Mouse (Mus musculus): ENCODE measurements around the gene Lce1a1.
A peak's percentile ranks its signal among the peaks of the same experiment; 100 is the strongest.
"Not testable (repeated sequence)": the region's sequence is repeated elsewhere in the genome, so short reads cannot be mapped to it uniquely, and the experiment has no call there.

Lce1a1 gene

GRCm38 (mm10) chr3:92648207-92648606, at the start of gene Lce1a1:
Gene Lce1a1, minus strand, starts transcription at chr3:92648307.
- no peak for DNase-seq (ENCODE audit: low read depth, low spot score)

GRCm38 (mm10) chr3:92694613-92695012, 46.5 kb upstream of the Lce1a1 start:
- no peak for DNase-seq (ENCODE audit: low read depth, low spot score)

DNA sequence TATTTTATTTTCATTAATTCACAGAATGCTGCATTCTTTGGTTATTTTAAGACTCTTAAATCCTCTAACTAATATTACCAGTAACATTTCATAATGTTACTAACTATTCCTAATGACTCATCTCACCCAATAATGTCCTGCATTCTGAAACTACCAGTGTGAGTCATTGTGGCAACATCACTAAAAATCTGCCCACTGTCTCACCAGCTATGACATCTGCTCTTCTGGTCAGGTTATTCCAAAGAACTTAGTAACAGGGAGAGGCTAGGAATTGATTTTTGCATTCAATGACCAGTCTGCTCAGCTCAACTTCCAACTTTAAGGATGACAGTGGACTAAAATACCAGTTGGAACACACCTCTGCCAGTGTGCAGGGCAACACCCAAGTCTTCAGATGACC, 43.6 kb upstream of the Lce1a1 start:
- no peak for DNase-seq (ENCODE audit: low read depth, low spot score)

DNA sequence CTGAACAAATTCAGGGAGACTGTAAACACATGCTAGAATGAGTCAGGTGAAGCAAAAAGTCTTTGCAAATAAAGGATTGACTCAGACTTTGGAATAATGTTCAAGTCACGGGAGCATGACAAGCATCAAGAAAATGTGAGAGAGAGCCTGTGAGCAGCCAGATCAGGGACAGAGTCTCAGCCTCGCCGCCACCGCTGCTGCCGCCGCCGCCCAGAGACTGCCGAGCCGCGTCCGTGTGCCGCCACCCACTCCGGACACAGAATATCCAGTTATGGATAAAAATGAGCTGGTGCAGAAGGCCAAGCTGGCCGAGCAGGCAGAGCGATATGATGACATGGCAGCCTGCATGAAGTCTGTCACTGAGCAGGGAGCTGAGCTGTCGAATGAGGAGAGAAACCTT, 41.0 kb upstream of the Lce1a1 start:
- not testable (repeated sequence) for DNase-seq (ENCODE audit: low read depth, low spot score)

DNA sequence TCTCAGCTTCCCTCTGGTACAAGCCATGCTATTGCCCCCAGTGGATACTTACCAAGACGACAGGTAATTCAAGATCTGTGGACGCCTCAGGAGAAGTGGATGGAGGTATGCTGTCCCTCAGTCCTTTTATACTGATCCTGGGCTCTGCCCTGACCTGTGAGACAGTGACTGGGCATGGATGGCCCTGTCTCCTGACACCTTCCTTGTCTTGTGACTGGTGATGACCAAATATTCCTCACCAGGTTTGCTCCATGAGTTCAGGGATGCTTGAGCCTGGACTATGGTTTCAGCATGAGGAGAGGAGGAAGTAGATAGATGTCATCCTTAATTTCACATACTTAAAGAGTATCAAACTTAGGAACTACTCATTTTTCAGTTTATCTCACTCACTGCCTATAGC, 39.0 kb upstream of the Lce1a1 start, which contains the start of gene Lce1d:
TSS of gene Lce1d (minus strand) at position 101 of the 400 bp plus-strand sequence.
- DNase-seq (ENCODE audit: low read depth, low spot score) = no peak

DNA sequence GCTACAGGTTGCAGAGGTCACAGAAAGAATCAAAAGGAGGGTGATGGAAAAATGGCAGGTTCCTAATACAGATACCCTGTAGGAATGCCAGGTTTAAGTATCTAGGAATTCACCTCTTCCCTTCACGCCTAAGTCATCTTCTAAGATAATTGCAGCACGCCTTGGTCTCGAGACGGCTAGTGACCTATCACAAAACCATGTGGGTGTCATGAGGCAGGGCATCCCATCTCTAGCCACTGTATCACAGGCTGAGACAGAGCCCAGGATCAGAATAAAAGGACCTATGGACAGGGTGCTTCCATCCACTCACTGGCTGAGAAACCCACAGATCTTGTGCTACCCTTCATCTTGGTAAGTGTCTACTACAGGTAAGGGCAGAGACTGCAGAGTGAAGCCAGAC, 30.8 kb upstream of the Lce1a1 start, which contains the start of gene Lce1c:
TSS of gene Lce1c (plus strand) at position 301 of the 400 bp plus-strand sequence.
- DNase-seq (ENCODE audit: low read depth, low spot score) = no peak

DNA sequence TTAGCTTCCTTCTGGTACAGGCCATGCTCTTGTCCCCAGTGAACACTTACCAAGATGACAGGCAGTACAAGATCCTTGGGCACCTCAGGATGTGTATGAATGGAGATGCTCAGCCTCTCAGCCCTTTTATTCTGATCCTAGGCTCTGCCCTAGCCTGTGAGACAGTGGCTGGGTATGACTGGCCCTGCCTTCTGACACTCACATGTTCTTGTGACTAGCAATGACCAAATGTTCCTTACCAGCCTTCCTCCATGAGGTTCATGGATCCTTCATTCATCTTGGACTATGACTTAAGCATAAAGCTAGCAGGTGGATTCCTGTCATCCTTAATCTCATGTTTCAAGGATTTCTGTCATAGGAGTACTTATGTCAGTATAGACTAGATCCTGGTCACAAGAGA, 22.1 kb upstream of the Lce1a1 start, which contains the start of gene Lce1a2:
TSS of gene Lce1a2 (minus strand) at position 101 of the 400 bp plus-strand sequence.
- DNase-seq (ENCODE audit: low read depth, low spot score) = no peak

DNA sequence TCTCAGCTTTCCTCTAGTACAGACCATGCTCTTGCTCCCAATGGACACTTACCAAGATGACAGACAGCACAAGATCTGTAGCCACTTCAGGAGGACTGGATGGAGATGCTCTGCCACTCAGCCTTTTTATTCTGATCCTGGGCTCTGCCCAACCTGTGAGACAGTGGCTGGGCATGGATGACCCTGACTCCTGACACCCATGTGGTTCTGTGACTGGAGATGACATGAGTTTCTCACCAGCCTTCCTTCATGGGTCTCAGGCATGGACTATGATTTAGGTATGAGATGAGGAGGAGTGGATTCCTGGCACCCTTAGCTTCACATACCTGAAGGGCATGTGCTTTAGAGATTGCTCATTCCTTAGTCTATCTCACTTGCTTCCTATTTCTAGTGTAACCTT, 8.7 kb upstream of the Lce1a1 start, which contains the start of gene Lce1b:
TSS of gene Lce1b (minus strand) at position 101 of the 400 bp plus-strand sequence.
- no peak for DNase-seq (ENCODE audit: low read depth, low spot score)

DNA sequence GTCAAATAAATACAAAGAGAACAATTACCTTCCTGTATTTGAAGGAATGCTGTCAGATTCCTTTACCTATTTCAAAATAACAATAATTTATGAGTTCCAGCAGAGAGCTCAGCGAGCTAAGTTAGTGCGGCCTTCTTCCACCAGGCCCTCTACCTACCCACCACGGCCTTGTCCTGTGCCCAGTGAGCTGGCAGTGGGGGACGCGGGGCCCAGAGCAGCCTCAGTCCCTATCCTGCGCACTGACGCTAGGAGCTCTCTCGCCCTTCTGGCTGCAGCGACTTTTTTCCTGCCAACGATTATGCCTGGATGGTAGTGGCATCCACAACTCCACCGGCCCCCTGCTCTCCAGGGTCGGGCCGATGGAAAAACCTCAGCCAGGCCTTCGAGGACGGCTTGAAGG, 8.3 kb downstream of the Lce1a1 start:
- no peak for DNase-seq (ENCODE audit: low read depth, low spot score)

DNA sequence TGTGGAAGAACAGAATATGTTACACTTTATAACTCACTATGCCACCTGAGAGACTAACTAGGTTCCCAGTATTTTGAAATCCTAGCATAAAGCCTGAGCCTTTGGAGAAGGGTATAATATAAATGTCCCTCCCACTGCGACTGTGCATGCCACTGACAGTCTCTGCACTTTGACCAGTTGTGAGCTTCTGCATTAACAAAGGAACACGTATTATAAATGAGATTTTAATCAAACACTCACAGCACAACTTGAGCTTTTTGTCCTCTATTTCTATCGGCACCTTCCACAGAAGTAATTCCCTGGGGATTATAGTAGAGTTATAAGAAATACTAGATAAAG, 9.5 kb downstream of the Lce1a1 start:
- no peak for DNase-seq (ENCODE audit: low read depth, low spot score)

GRCm38 (mm10) chr3:92637745-92638652, 10.1 kb downstream of the Lce1a1 start:
- DNase-seq (ENCODE audit: low read depth, low spot score) = no peak

DNA sequence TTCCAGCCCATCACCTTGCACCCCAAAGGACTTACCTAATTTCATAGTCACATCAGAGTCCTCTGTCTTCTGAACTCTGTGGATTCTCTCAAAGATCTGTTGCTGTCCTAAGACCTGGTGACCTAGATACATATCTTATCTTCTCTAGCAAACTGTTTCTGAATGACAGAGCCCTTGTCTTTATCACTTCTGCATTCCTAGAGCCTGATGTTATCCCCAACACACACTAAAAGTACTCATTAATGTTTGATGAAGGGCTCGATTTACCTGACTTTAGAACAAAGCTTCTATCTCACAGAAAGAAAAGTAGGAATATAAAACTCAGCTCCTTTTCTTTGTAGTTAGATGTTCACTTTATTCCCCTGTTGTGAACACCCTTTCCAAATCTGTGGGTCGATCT, 26.5 kb downstream of the Lce1a1 start, which contains the start of gene Lce6a:
TSS of gene Lce6a (minus strand) at position 101 of the 400 bp plus-strand sequence.
- DNase-seq (ENCODE audit: low read depth, low spot score) = no peak

DNA sequence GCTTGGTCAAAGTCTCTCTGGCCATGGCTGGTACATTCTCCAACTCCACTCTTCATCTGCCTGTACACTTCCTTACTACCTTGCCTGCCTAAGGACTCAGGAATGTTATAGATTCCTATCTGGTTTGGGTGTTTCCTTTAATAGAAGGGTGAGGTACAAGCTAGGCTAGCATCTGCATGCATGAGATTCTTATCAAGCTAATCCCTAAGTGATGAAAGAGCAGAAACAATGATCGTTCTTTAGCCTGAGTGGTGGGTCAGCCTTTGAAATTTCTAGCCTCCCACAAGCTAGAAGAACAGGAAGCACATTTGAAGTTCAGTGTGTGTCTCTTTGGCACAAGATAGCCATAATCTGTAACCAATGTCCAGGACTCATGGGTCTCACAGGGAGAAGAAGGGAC, 38.3 kb downstream of the Lce1a1 start:
- no peak for DNase-seq (ENCODE audit: low read depth, low spot score)

DNA sequence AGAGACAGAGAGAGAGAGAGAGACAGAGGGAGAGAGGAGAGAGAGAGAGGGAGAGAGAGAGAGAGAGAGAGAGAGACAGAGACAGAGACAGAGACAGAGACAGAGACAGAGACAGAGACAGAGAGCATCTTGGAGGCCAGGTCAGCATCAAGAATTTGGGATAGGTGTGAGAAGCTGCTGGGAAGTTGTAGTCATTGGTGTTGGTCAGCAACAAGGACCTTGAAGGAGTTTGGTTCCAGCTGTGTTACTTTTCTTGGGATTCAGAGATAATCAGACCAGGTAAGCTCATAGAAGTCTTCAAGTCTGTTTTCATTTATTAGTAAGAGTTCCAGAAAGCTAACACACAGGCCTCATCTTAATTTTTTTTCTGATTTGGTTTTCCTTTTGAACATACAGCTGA, 40.7 kb downstream of the Lce1a1 start, which contains the start of gene 2210017I01Rik:
TSS of gene 2210017I01Rik (minus strand) at position 101 of the 400 bp plus-strand sequence.
- DNase-seq (ENCODE audit: low read depth, low spot score) = no peak

- DNase-seq (ENCODE audit: low read depth, low spot score) = peak; percentile 2
These were observed 45.9 kb downstream of the Lce1a1 start for GRCm38 (mm10) chr3:92602169-92602568.

DNA sequence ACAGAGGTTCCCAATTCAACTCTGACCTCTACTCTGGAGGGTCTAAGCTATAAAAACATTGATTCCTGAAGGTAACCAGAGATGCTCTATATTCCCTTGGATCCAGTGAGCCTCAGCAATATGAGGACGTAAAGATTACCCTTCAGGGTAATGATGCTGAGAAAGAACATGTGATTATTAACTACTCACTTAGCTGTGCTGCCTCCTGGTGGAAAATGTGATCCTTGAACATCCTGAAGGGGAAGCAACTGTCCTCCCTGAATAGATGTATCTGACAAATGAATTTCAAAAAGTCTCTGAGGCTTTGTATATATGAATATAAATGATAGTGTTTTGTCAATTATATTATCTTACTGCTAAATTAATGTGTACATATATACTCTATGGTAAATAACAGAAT, 47.7 kb downstream of the Lce1a1 start:
- DNase-seq (ENCODE audit: low read depth, low spot score) = no peak

- DNase-seq (ENCODE audit: low read depth, low spot score) = no peak
These were observed 48.1 kb downstream of the Lce1a1 start for GRCm38 (mm10) chr3:92599973-92600372.

- DNase-seq (ENCODE audit: low read depth, low spot score) = no peak
These were observed 49.7 kb downstream of the Lce1a1 start for GRCm38 (mm10) chr3:92598429-92598828.

Measured in telencephalon, adult 2 months (tissue).